Mouse (Mus musculus): Measurements from ENCODE around the gene Pakap. TPM values are rescaled to one million over a fixed set of nuclear protein-coding genes. Genes with fewer than 3 reads are reported as not detected.

Gene Pakap
- total RNA-seq, 2 experiments from 2014 or later, result 35.7 to 40.6 TPM

- no peak for DNase-seq
Observed at GRCm38 (mm10) chr4:57574181-57574580, 6.2 kb downstream of the Pakap start.

- peak; percentile 25 to 33 for DNase-seq
Observed at GRCm38 (mm10) chr4:57574646-57575045, 6.7 kb downstream of the Pakap start.

GRCm38 (mm10) chr4:57575686-57576085 is 7.7 kb downstream of the Pakap start:
- no peak for DNase-seq

GRCm38 (mm10) chr4:57576095-57576494 is 8.1 kb downstream of the Pakap start:
- no peak for DNase-seq

GRCm38 (mm10) chr4:57579683-57580082 is 11.7 kb downstream of the Pakap start:
- DNase-seq, result no peak

- peak; percentile 37 to 53 for DNase-seq
Observed at GRCm38 (mm10) chr4:57585281-57585800, 17.4 kb downstream of the Pakap start.

GRCm38 (mm10) chr4:57586933-57587658 is 19.1 kb downstream of the Pakap start:
- peak; percentile 42 to 56 for DNase-seq

GRCm38 (mm10) chr4:57588356-57588755 is 20.4 kb downstream of the Pakap start:
- DNase-seq, result peak; percentile 45 to 68

GRCm38 (mm10) chr4:57592751-57593150 is 24.8 kb downstream of the Pakap start:
- DNase-seq, result peak in 1 of 2 experiments; percentile 69

GRCm38 (mm10) chr4:57599946-57600345 is 32.0 kb downstream of the Pakap start:
- no peak for DNase-seq

GRCm38 (mm10) chr4:57600685-57601457 is 32.9 kb downstream of the Pakap start:
- DNase-seq, result peak in 1 of 2 experiments; percentile 39

GRCm38 (mm10) chr4:57601458-57601835 is 33.5 kb downstream of the Pakap start:
- DNase-seq, result no peak

- peak in 1 of 2 experiments; percentile 40 for DNase-seq
Observed at GRCm38 (mm10) chr4:57601903-57602617, 34.1 kb downstream of the Pakap start.

GRCm38 (mm10) chr4:57606258-57606657 is 38.3 kb downstream of the Pakap start:
- peak; percentile 42 to 68 for DNase-seq

GRCm38 (mm10) chr4:57607247-57607942 is 39.4 kb downstream of the Pakap start:
- peak; percentile 87 to 97 for DNase-seq

GRCm38 (mm10) chr4:57611303-57612077 is 43.5 kb downstream of the Pakap start:
- peak; percentile 42 to 45 for DNase-seq

GRCm38 (mm10) chr4:57612716-57613115 is 44.7 kb downstream of the Pakap start:
- DNase-seq, result no peak

- no peak for DNase-seq
Observed at GRCm38 (mm10) chr4:57614686-57615085, 46.7 kb downstream of the Pakap start.

- DNase-seq, result peak in 1 of 2 experiments; percentile 35
Observed at GRCm38 (mm10) chr4:57618743-57619142, 50.8 kb downstream of the Pakap start.

- peak; percentile 47 to 67 for DNase-seq
Observed at GRCm38 (mm10) chr4:57622816-57623215, 54.8 kb downstream of the Pakap start.

- DNase-seq, result no peak
Observed at GRCm38 (mm10) chr4:57624819-57625218, 56.8 kb downstream of the Pakap start.

Measured in heart, adult 18-20 months (tissue).